Mouse (Mus musculus) limb, embryonic 13.5 days (tissue): ENCODE results near the gene Ezh1. TPM values are rescaled to one million over a fixed set of nuclear protein-coding genes. Genes with fewer than 3 reads are reported as not detected.

Source experiments
- ATAC-seq: fragments of 200-750 bp; cut with Nextera tagmentation; 2 replicates; pipeline ENCODE4 v1.8.0; 2017; ENCODE audit warnings: low read depth, moderate number of reproducible peaks, moderate TSS enrichment; ENCODE audit not compliant: low FRiP score
- H3K27ac ChIP-seq: fragments of 300-500 bp; sonication (generic); 2 replicates; pipeline ENCODE4 v1.5.1; 2015; ENCODE audit warnings: inconsistent platforms, mild to moderate bottlenecking, moderate library complexity
- H3K27me3 ChIP-seq: fragments of 300-500 bp; sonication (generic); 2 replicates; pipeline ENCODE4 v1.6.1; 2015; ENCODE audit warnings: mild to moderate bottlenecking, inconsistent platforms
- H3K36me3 ChIP-seq: fragments of 300-500 bp; sonication (generic); 2 replicates; pipeline ENCODE4 v1.6.1; 2015; ENCODE audit warnings: inconsistent platforms, mild to moderate bottlenecking, moderate library complexity
- H3K4me1 ChIP-seq: fragments of 300-500 bp; sonication (generic); 2 replicates; pipeline ENCODE4 v1.6.1; 2015; ENCODE audit warnings: inconsistent platforms
- H3K4me2 ChIP-seq: fragments of 300-500 bp; sonication (generic); replicated peaks from 2 replicates; pipeline ENCODE4 v1.6.1; 2015; ENCODE audit warnings: inconsistent platforms, mild to moderate bottlenecking, moderate library complexity
- H3K4me3 ChIP-seq: fragments of 300-500 bp; sonication (generic); 2 replicates; pipeline ENCODE4 v1.5.1; 2015; ENCODE audit warnings: moderate library complexity, mild to moderate bottlenecking, inconsistent platforms
- H3K9ac ChIP-seq: fragments of 300-500 bp; sonication (generic); 2 replicates; pipeline ENCODE4 v1.6.1; 2015; ENCODE audit warnings: mild to moderate bottlenecking, inconsistent platforms
- H3K9me3 ChIP-seq: fragments of 300-500 bp; sonication (generic); 2 replicates; pipeline ENCODE4 v1.6.1; 2016; ENCODE audit warnings: inconsistent platforms
- WGBS: fragments of 180-500 bp; shearing (Covaris S2); methylation state at CpG from one replicate; pipeline ENCODE4 v1.1.7; 2015; 5-methylcytosine and 5-hydroxymethylcytosine counted together
- polyA plus RNA-seq: library from polyadenylated mRNA; unstranded; fragments of >200 nt; fragmentation: Nextera tagmentation; extraction: Ambion mirVana; gene quantifications from 2 replicates; pipeline ENCODE4 v1.2.1, GENCODE M21; 2015

Gene Ezh1
- polyA plus RNA-seq, 1 experiment from 2014 or later: 17.5 TPM

- Histone ChIP-seq H3K4me2 (peak overlapping the region; percentile 80), H3K4me1 (peaks cover 20% of the 10 kb centered on the region), H3K36me3 (no peaks in the 10 kb centered on the region), H3K27ac (no peak overlapping the region), H3K9me3 (no peaks in the 10 kb centered on the region), H3K9ac (peak overlapping the region; percentile 83), H3K27me3 (no peaks in the 10 kb centered on the region), H3K4me3 (peak overlapping the region; percentile 87)
- 20% methylated on average over 25 of the region's 25 CpGs for WGBS
- no peak for ATAC-seq
Observed at GRCm38 (mm10) chr11:101225331-101226064, 765 bp downstream of the Ezh1 start.

- 86% methylated on average over 3 of the region's 3 CpGs for WGBS
- Histone ChIP-seq H3K9ac (no peak overlapping the region), H3K4me2 (no peak overlapping the region), H3K36me3 (no peaks in the 10 kb centered on the region), H3K27me3 (no peaks in the 10 kb centered on the region), H3K4me3 (no peak overlapping the region), H3K27ac (no peak overlapping the region), H3K4me1 (peaks cover 9% of the 10 kb centered on the region; the same call in 1 of the 2 replicates), H3K9me3 (no peaks in the 10 kb centered on the region)
- no peak for ATAC-seq
Observed at GRCm38 (mm10) chr11:101224337-101224736, 1.9 kb downstream of the Ezh1 start.

- Histone ChIP-seq H3K27ac (no peak overlapping the region), H3K27me3 (no peaks in the 10 kb centered on the region), H3K9ac (no peak overlapping the region), H3K36me3 (peaks cover 15% of the 10 kb centered on the region), H3K9me3 (no peaks in the 10 kb centered on the region), H3K4me3 (no peak overlapping the region), H3K4me1 (peaks cover 9% of the 10 kb centered on the region; the same call in 1 of the 2 replicates), H3K4me2 (no peak overlapping the region)
- WGBS: 85% methylated on average over 8 of the region's 8 CpGs
- ATAC-seq: no peak
Observed at GRCm38 (mm10) chr11:101221306-101221986, 4.8 kb downstream of the Ezh1 start.

- no peak overlapping the region for H3K4me3 ChIP-seq
- H3K36me3 ChIP-seq: peaks cover 15% of the 10 kb centered on the region
- H3K4me2 ChIP-seq: no peak overlapping the region
- no peak overlapping the region for H3K27ac ChIP-seq
- no peak overlapping the region for H3K9ac ChIP-seq
- no peaks in the 10 kb centered on the region for H3K9me3 ChIP-seq
- peaks cover 9% of the 10 kb centered on the region; the same call in 1 of the 2 replicates for H3K4me1 ChIP-seq
- 66% methylated on average over 2 of the region's 2 CpGs for WGBS
- ATAC-seq: no peak
- H3K27me3 ChIP-seq: no peaks in the 10 kb centered on the region
Observed at GRCm38 (mm10) chr11:101220853-101221252, 5.4 kb downstream of the Ezh1 start.

- no peak overlapping the region for H3K9ac ChIP-seq
- 85% methylated on average over 10 of the region's 10 CpGs for WGBS
- no peak overlapping the region for H3K27ac ChIP-seq
- H3K9me3 ChIP-seq: no peaks in the 10 kb centered on the region
- H3K27me3 ChIP-seq: no peaks in the 10 kb centered on the region
- peaks cover 37% of the 10 kb centered on the region for H3K36me3 ChIP-seq
- no peak for ATAC-seq
- H3K4me3 ChIP-seq: no peak overlapping the region
- H3K4me2 ChIP-seq: no peak overlapping the region
- no peaks in the 10 kb centered on the region for H3K4me1 ChIP-seq
Observed at GRCm38 (mm10) chr11:101218436-101219055, 7.7 kb downstream of the Ezh1 start.

GRCm38 (mm10) chr11:101216936-101217335 is 9.3 kb downstream of the Ezh1 start:
- no peak overlapping the region for H3K27ac ChIP-seq
- H3K27me3 ChIP-seq: no peaks in the 10 kb centered on the region
- no peak overlapping the region for H3K4me3 ChIP-seq
- peaks cover 48% of the 10 kb centered on the region for H3K36me3 ChIP-seq
- no peak for ATAC-seq
- H3K4me1 ChIP-seq: no peaks in the 10 kb centered on the region
- 86% methylated on average over 5 of the region's 5 CpGs for WGBS
- H3K9me3 ChIP-seq: no peaks in the 10 kb centered on the region
- no peak overlapping the region for H3K9ac ChIP-seq
- no peak overlapping the region for H3K4me2 ChIP-seq

- Histone ChIP-seq H3K36me3 (peaks cover 75% of the 10 kb centered on the region), H3K4me2 (no peak overlapping the region), H3K27ac (no peak overlapping the region), H3K9ac (no peak overlapping the region), H3K4me1 (no peaks in the 10 kb centered on the region), H3K9me3 (no peaks in the 10 kb centered on the region), H3K27me3 (no peaks in the 10 kb centered on the region), H3K4me3 (no peak overlapping the region)
- WGBS: 45% methylated on average over 3 of the region's 3 CpGs
- peak; percentile 71; the same call in 1 of the 2 replicates for ATAC-seq
Observed at GRCm38 (mm10) chr11:101211970-101212369, 14.3 kb downstream of the Ezh1 start.

- H3K27me3 ChIP-seq: no peaks in the 10 kb centered on the region
Observed at GRCm38 (mm10) chr11:101200986-101201385, 25.3 kb downstream of the Ezh1 start.

GRCm38 (mm10) chr11:101199555-101199954 is 26.7 kb downstream of the Ezh1 start:
- peaks cover 85% of the 10 kb centered on the region for H3K36me3 ChIP-seq
- ATAC-seq: no peak

More at GRCm38 (mm10) chr11:101200986-101201385, 25.3 kb downstream of the Ezh1 start:
- H3K4me1 ChIP-seq: no peaks in the 10 kb centered on the region
- peaks cover 83% of the 10 kb centered on the region for H3K36me3 ChIP-seq
- no peak overlapping the region for H3K9ac ChIP-seq
- no peaks in the 10 kb centered on the region for H3K9me3 ChIP-seq
- H3K4me3 ChIP-seq: no peak overlapping the region
- ATAC-seq: no peak
- 28% methylated on average over 7 of the region's 7 CpGs for WGBS
- H3K4me2 ChIP-seq: no peak overlapping the region
- no peak overlapping the region for H3K27ac ChIP-seq

GRCm38 (mm10) chr11:101196175-101196574 is 30.1 kb downstream of the Ezh1 start:
- Histone ChIP-seq H3K9me3 (no peaks in the 10 kb centered on the region), H3K36me3 (peaks cover 86% of the 10 kb centered on the region), H3K27ac (no peak overlapping the region), H3K27me3 (no peaks in the 10 kb centered on the region), H3K9ac (no peak overlapping the region), H3K4me2 (no peak overlapping the region), H3K4me1 (peaks cover 5% of the 10 kb centered on the region), H3K4me3 (no peak overlapping the region)
- ATAC-seq: no peak
- WGBS: 94% methylated on average over 8 of the region's 8 CpGs

More at GRCm38 (mm10) chr11:101199555-101199954, 26.7 kb downstream of the Ezh1 start:
- no peak overlapping the region for H3K4me2 ChIP-seq
- 91% methylated on average over 3 of the region's 3 CpGs for WGBS
- no peak overlapping the region for H3K27ac ChIP-seq
- no peaks in the 10 kb centered on the region for H3K9me3 ChIP-seq
- H3K9ac ChIP-seq: no peak overlapping the region
- no peaks in the 10 kb centered on the region for H3K27me3 ChIP-seq
- no peak overlapping the region for H3K4me3 ChIP-seq
- no peaks in the 10 kb centered on the region for H3K4me1 ChIP-seq

- 84% methylated on average over 8 of the region's 8 CpGs for WGBS
- no peak overlapping the region for H3K4me2 ChIP-seq
- no peaks in the 10 kb centered on the region for H3K27me3 ChIP-seq
- no peak for ATAC-seq
- no peaks in the 10 kb centered on the region for H3K9me3 ChIP-seq
- no peak overlapping the region for H3K9ac ChIP-seq
- peaks cover 11% of the 10 kb centered on the region for H3K4me1 ChIP-seq
- no peak overlapping the region for H3K4me3 ChIP-seq
- H3K27ac ChIP-seq: no peak overlapping the region
- peaks cover 80% of the 10 kb centered on the region for H3K36me3 ChIP-seq
Observed at GRCm38 (mm10) chr11:101195571-101195970, 30.7 kb downstream of the Ezh1 start.

GRCm38 (mm10) chr11:101195101-101195500 is 31.2 kb downstream of the Ezh1 start:
- H3K36me3 ChIP-seq: peaks cover 75% of the 10 kb centered on the region
- no peaks in the 10 kb centered on the region for H3K9me3 ChIP-seq
- H3K4me3 ChIP-seq: no peak overlapping the region
- H3K9ac ChIP-seq: no peak overlapping the region
- no peak for ATAC-seq
- 79% methylated on average over 1 of the region's 1 CpGs for WGBS
- peaks cover 15% of the 10 kb centered on the region for H3K4me1 ChIP-seq
- no peaks in the 10 kb centered on the region for H3K27me3 ChIP-seq
- no peak overlapping the region for H3K4me2 ChIP-seq
- H3K27ac ChIP-seq: no peak overlapping the region
